Mouse (Mus musculus) limb, embryonic 11.5 days (tissue): ENCODE data around the gene BC005624. TPM values are rescaled to one million over a fixed set of nuclear protein-coding genes. Genes with fewer than 3 reads are reported as not detected.

Experiments used
- ATAC-seq: fragments of 200-750 bp; cut with Nextera tagmentation; 2 replicates; pipeline ENCODE4 v1.8.0; 2017; ENCODE audit warnings: low read depth; ENCODE audit not compliant: insufficient number of reproducible peaks, low FRiP score, low TSS enrichment
- DNase-seq: peaks from one replicate; pipeline ENCODE4 v3.0.0-alpha.2; 2015; ENCODE audit warnings: low spot score
- H3K27ac ChIP-seq: fragments of 300-500 bp; sonication (generic); replicated peaks from 2 replicates; pipeline ENCODE4 v1.5.1; 2014; ENCODE audit warnings: low read depth, mild to moderate bottlenecking, low read length
- H3K27me3 ChIP-seq: fragments of 300-500 bp; sonication (generic); 2 replicates; pipeline ENCODE4 v1.6.1; 2014; ENCODE audit warnings: mild to moderate bottlenecking, low read length, mixed read lengths; ENCODE audit not compliant: control insufficient read depth, insufficient read depth
- H3K36me3 ChIP-seq: fragments of 300-500 bp; sonication (generic); 2 replicates; pipeline ENCODE4 v1.6.1; 2014; ENCODE audit warnings: mild to moderate bottlenecking, low read length, moderate library complexity, mixed read lengths; ENCODE audit not compliant: control insufficient read depth, insufficient read depth
- H3K4me1 ChIP-seq: fragments of 300-500 bp; sonication (generic); 2 replicates; pipeline ENCODE4 v1.6.1; 2014; ENCODE audit warnings: low read length, mixed read lengths; ENCODE audit not compliant: control insufficient read depth, insufficient read depth
- H3K4me2 ChIP-seq: fragments of 300-500 bp; sonication (generic); 2 replicates; pipeline ENCODE4 v1.6.1; 2014; ENCODE audit warnings: low read depth, mild to moderate bottlenecking, moderate library complexity; ENCODE audit not compliant: severe bottlenecking
- H3K4me3 ChIP-seq: fragments of 300-500 bp; sonication (generic); 2 replicates; pipeline ENCODE4 v1.5.1; 2014; ENCODE audit warnings: low read depth, low read length
- H3K9ac ChIP-seq: fragments of 300-500 bp; sonication (generic); 2 replicates; pipeline ENCODE4 v1.6.1; 2014; ENCODE audit warnings: mild to moderate bottlenecking, low read length
- H3K9me3 ChIP-seq: fragments of 300-500 bp; sonication (generic); 2 replicates; pipeline ENCODE4 v1.6.1; 2016; ENCODE audit warnings: low read length; ENCODE audit not compliant: control insufficient read depth
- WGBS: fragments of 180-500 bp; shearing (Covaris S2); extraction: QIAGEN DNeasy Blood & Tissue Kit; methylation state at CpG from one replicate; pipeline ENCODE4 v1.1.7; 2014; 5-methylcytosine and 5-hydroxymethylcytosine counted together
- polyA plus RNA-seq: library from polyadenylated mRNA; unstranded; fragments of >200 nt; fragmentation: Nextera tagmentation; extraction: Ambion mirVana; gene quantifications from 2 replicates; pipeline ENCODE4 v1.2.1, GENCODE M21; 2014

BC005624 gene
- polyA plus RNA-seq = 47.7 and 53.3 TPM in 2 replicates

- Histone ChIP-seq H3K27me3 (no peaks in the 10 kb centered on the region), H3K27ac (peak within 1 kb of the TSS; percentile 26; the same call in 1 of the 2 replicates), H3K4me1 (peaks cover 4% of the 10 kb centered on the region), H3K9ac (peak within 1 kb of the TSS; percentile 62), H3K9me3 (no peaks in the 10 kb centered on the region), H3K36me3 (no peaks in the 10 kb centered on the region; the same call in 1 of the 2 replicates), H3K4me2 (peak within 1 kb of the TSS; percentile 70), H3K4me3 (peak within 1 kb of the TSS; percentile 85)
- peak; percentile 98 for ATAC-seq
- DNase-seq = peak; percentile 100
- WGBS = under 1% methylated on average over 66 of the region's 66 CpGs
These were observed at the start of gene BC005624, which contains the start of gene Usp20 for GRCm38 (mm10) chr2:30981790-30982513. Gene BC005624 (minus strand): TSS chr2:30982201. Gene Usp20 (plus strand): TSS chr2:30982279.

DNA sequence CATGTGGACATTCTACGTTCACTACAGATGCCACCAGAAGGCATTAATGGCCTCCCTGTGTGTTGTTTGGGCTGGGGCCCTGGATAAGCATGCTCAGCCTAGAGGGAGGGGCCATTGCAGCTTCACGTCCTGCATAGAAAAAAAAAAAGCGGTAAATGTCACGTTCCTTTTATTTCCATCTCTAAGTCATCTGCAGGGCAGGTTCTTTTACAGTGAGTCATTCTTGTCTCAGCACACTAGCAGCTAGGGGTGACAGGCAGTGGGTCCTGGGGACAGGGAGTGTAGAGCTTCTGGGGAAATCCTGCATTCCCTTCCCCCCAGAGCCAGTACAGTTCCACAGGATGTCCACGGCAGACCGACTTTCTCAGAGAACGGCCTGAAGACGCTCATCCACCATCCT, 44.6 kb upstream of the BC005624 start:
- Histone ChIP-seq H3K4me3 (no peak overlapping the region), H3K27me3 (no peaks in the 10 kb centered on the region), H3K36me3 (peaks cover 2% of the 10 kb centered on the region; the same call in 1 of the 2 replicates), H3K4me1 (no peaks in the 10 kb centered on the region), H3K4me2 (no peak overlapping the region), H3K9me3 (no peaks in the 10 kb centered on the region), H3K9ac (no peak overlapping the region), H3K27ac (no peak overlapping the region)
- 70% methylated on average over 8 of the region's 8 CpGs for WGBS
- no peak for DNase-seq
- no peak for ATAC-seq

DNA sequence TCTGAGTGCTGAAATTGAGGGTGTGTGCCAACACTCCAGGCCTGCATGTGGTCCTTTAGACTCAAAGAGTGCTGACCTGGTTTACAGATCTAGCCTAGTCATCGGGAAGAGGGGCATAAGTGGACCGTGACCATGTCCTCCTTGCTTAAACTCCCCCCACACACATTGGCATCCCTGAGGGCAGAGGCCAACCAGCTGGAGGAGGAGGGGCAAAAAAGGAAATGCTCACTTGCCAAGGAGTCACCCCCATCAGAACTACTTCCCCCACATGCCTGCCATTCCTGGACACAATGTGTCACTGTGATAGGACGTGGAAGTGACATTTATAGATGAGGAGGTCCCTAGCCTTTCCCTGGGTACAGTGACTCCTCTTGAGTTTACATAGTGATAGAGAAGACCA, 43.5 kb upstream of the BC005624 start:
- H3K4me1 ChIP-seq = no peaks in the 10 kb centered on the region
- no peak for DNase-seq
- H3K4me2 ChIP-seq = no peak overlapping the region
- no peaks in the 10 kb centered on the region for H3K9me3 ChIP-seq
- ATAC-seq = no peak
- peaks cover 2% of the 10 kb centered on the region; the same call in 1 of the 2 replicates for H3K36me3 ChIP-seq
- no peak overlapping the region for H3K9ac ChIP-seq
- H3K27ac ChIP-seq = no peak overlapping the region
- 83% methylated on average over 3 of the region's 3 CpGs for WGBS
- no peak overlapping the region for H3K4me3 ChIP-seq
- H3K27me3 ChIP-seq = no peaks in the 10 kb centered on the region

DNA sequence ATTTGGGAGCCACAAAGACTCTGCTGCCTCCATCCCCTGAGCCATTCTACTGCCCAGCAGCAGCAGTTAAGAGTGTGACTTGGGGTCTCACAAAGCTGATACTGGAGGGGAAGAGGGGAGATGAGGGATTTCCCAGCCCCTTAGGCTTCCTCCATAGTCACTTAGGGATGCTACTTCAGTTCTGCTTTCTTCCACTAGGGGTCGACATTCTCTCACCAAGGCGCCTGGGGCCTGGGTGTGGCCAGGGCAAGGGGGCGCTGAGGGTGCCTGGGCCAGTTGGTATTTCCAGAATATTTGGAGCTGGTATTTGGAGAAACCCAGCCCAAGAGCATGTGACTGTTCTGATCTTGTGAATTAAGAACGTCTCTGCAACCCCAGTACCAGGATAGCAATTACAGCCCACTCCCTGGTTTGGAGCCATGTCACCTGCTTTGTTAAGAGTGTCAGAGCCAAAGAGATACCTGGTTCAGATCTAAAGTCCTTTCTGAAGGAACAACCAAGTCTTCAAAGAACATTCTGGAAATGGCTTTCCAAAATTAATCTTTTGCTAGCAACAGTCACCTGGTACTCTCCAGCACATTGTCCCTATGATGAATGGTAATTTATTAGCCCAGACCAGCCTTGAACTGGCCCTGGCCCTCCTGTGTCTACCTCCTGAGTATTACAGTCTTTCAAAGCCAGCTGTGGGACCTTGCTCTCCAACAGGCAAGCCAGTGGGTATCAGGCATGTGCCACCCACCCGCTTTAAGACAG, 42.8 kb upstream of the BC005624 start:
- Histone ChIP-seq H3K36me3 (peaks cover 2% of the 10 kb centered on the region; the same call in 1 of the 2 replicates), H3K9ac (no peak overlapping the region), H3K4me3 (no peak overlapping the region), H3K27me3 (no peaks in the 10 kb centered on the region), H3K27ac (no peak overlapping the region), H3K4me1 (no peaks in the 10 kb centered on the region), H3K9me3 (no peaks in the 10 kb centered on the region), H3K4me2 (no peak overlapping the region)
- WGBS = 26% methylated on average over 5 of the region's 5 CpGs
- ATAC-seq = no peak
- peak; percentile 69 for DNase-seq

GRCm38 (mm10) chr2:31023940-31024339, 41.9 kb upstream of the BC005624 start:
- 76% methylated on average over 5 of the region's 5 CpGs for WGBS
- no peak overlapping the region for H3K4me2 ChIP-seq
- DNase-seq = no peak
- H3K27ac ChIP-seq = no peak overlapping the region
- no peaks in the 10 kb centered on the region for H3K4me1 ChIP-seq
- H3K4me3 ChIP-seq = no peak overlapping the region
- H3K9me3 ChIP-seq = no peaks in the 10 kb centered on the region
- ATAC-seq = no peak
- peaks cover 2% of the 10 kb centered on the region; the same call in 1 of the 2 replicates for H3K36me3 ChIP-seq
- no peak overlapping the region for H3K9ac ChIP-seq
- no peaks in the 10 kb centered on the region for H3K27me3 ChIP-seq

DNA sequence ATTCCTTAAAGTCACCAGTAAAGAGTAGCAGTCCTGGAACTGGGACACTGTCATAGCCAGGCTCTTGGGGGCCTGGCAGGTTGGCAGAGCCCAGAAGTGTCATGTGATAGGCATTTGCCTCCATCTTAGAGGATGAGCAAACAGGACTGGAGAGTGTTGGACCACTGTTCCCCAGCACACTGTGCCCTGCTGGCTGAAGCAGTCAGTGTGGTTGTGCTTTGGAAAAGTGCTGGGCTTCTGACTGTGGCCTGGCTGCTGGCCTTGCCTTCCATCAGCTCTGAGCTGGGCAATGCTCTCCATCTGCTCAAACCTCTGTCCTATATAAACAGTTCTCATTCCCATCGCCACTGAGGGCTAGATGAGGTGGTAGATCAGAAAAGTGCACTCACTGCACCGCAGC, 38.2 kb upstream of the BC005624 start:
- H3K4me1 ChIP-seq = no peaks in the 10 kb centered on the region
- no peak overlapping the region for H3K4me2 ChIP-seq
- DNase-seq (no peak), ATAC-seq (no peak)
- 88% methylated on average over 2 of the region's 2 CpGs for WGBS
- no peaks in the 10 kb centered on the region for H3K9me3 ChIP-seq
- peaks cover 3% of the 10 kb centered on the region; the same call in 1 of the 2 replicates for H3K36me3 ChIP-seq
- no peaks in the 10 kb centered on the region for H3K27me3 ChIP-seq
- H3K27ac ChIP-seq = no peak overlapping the region
- no peak overlapping the region for H3K4me3 ChIP-seq
- H3K9ac ChIP-seq = no peak overlapping the region

DNA sequence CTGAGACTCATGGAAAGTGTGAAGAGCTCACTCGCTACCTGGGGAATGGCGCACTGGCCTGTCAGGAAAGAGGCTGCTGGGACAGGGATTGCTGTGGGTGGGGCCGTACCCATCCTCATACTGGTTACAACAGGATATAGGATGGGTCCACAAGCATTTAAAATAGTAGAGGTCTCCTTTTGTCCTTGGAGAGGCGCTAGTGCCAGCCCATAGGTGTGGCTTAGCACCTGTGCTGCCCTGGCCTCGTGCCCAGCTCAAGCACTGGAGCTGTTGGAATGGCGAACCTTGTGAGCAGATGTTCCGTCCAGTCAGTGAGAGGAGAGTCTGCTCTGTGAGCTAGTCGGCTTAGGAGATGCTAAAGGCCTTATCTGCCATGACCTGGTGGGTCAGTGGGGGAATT, 37.0 kb upstream of the BC005624 start:
- Histone ChIP-seq H3K4me1 (no peaks in the 10 kb centered on the region), H3K27ac (no peak overlapping the region), H3K9ac (no peak overlapping the region), H3K4me3 (no peak overlapping the region), H3K27me3 (no peaks in the 10 kb centered on the region), H3K9me3 (no peaks in the 10 kb centered on the region), H3K36me3 (peaks cover 3% of the 10 kb centered on the region; the same call in 1 of the 2 replicates), H3K4me2 (no peak overlapping the region)
- DNase-seq = no peak
- no peak for ATAC-seq
- WGBS = 86% methylated on average over 8 of the region's 8 CpGs

GRCm38 (mm10) chr2:31018519-31018918, 36.5 kb upstream of the BC005624 start:
- 89% methylated on average over 8 of the region's 8 CpGs for WGBS
- H3K27ac ChIP-seq = no peak overlapping the region
- H3K4me2 ChIP-seq = no peak overlapping the region
- no peak for DNase-seq
- peaks cover 3% of the 10 kb centered on the region; the same call in 1 of the 2 replicates for H3K36me3 ChIP-seq
- H3K27me3 ChIP-seq = no peaks in the 10 kb centered on the region
- H3K9me3 ChIP-seq = no peaks in the 10 kb centered on the region
- no peaks in the 10 kb centered on the region for H3K4me1 ChIP-seq
- H3K4me3 ChIP-seq = no peak overlapping the region
- ATAC-seq = no peak
- no peak overlapping the region for H3K9ac ChIP-seq
